Mouse (Mus musculus): ENCODE measurements around the gene Sbno2. TPM values are rescaled to one million over a fixed set of nuclear protein-coding genes. Genes with fewer than 3 reads are reported as not detected.
A peak's percentile ranks its signal among the peaks of the same experiment; 100 is the strongest.
"Not testable (repeated sequence)": the region's sequence is repeated elsewhere in the genome, so short reads cannot be mapped to it uniquely, and the experiment has no call there.

Sbno2 gene
- total RNA-seq, 2 experiments from 2014 or later = 9.2 to 20.9 TPM

DNA sequence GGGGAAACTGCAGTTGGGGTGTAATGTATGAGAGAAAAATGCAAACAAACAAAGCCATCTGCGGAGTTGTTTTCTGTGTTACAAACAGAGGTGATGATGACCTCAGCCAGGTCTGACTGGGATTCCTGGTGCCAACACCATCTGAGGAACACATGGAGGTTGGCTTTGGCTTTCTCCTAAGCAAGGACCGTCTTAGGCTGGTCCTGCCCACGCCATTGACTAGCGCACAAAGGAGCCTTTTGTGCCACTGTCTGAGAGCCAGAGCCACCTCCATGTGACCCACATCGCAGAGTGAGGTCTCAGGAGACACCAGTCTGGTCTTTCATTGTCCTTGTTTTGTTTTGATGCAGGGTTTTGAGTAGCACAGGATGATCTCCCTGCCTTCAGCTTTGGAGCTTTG, 57.0 kb downstream of the Sbno2 start:
- no peak for ATAC-seq (replicated peaks; ENCODE audit: low FRiP score, poor library complexity, severe bottlenecking)

DNA sequence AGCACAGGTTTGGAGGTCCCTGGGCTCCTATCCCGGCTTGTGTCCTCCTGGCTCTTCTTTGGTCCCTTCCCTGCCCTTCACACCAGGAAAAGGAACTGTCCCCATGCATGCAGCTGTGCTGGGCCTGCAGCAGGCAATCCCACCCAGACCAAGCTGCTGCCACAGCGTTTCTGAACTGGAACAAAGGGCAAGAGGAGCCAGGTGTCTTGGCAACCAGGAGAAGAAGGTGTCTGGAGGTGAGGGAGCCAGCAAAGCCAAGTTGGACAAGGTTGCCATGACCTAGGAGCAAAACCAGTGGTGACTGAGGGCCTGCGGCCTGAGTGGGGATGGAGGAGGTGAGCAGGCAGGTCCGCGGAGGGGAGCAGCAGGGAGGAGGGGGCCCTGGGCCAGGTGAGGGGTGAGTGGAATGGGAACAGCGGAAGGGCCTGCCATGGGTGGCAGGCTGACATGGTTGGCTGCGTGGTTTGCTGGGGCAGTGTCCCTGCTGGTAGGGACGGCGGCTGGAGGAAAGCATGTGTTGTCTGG, 58.3 kb downstream of the Sbno2 start, which contains the start of gene Gpx4:
Gpx4 (plus strand) TSS at position 126 of the 525 bp plus-strand sequence.
- ATAC-seq (replicated peaks; ENCODE audit: low FRiP score, poor library complexity, severe bottlenecking) = no peak

DNA sequence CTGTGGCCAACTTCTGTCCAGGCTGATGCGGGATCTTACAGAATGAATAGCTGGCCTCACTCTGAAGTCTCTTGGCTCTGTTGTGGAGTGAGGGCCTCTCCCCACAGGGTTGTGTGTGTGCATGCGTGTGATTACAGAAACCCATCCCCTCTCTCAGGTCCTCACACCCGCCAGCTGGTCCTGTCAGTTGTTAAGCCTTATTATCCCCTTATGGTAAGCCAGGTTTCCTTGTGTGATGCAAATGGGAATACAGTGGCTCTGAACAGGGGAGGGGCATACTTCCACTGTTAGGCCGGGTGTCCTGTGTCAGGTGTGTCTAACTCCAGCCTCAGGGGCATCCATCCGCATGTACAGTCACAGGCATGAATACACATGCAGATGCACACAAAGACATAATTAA, 59.6 kb downstream of the Sbno2 start:
- ATAC-seq (replicated peaks; ENCODE audit: low FRiP score, poor library complexity, severe bottlenecking) = no peak

DNA sequence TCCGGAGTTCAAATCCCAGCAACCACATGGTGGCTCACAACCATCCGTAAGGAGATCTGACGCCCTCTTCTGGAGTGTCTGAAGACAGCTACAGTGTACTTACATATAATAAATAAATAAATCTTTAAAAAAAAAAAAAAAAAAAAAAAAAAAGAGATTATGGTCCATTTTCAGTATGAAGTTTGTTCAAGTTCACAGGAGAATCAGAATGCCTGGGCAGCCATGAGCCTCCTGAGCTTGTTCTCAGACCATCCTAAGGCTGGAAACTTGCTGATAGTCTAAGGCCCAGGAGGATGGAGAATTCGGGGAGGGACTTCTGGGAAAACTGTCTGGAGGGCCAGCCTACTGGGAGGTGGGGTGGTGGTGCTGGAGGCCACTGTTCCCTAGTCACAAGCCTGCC, 60.0 kb downstream of the Sbno2 start:
- not testable (repeated sequence) for ATAC-seq (replicated peaks; ENCODE audit: low FRiP score, poor library complexity, severe bottlenecking)

DNA sequence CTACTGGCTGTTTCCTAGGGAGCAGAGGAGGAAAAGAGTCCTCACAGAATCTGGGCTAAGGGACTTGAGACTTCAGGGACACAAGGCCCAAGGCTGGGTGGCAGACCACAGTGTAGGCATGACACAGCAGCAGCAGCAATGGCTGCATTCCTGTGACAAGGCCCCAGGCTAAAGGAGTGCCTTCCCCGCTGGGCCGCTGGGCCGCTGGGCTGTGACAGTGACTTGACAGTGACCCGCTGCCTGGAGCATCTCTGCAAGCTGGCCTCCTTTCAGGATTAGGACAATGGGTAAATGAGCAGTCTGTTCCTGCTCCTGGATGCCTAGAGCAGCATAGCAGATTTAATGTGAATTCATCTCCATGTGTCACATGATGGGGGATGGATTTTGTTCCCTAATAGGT, 61.3 kb downstream of the Sbno2 start:
- no peak for ATAC-seq (replicated peaks; ENCODE audit: low FRiP score, poor library complexity, severe bottlenecking)

DNA sequence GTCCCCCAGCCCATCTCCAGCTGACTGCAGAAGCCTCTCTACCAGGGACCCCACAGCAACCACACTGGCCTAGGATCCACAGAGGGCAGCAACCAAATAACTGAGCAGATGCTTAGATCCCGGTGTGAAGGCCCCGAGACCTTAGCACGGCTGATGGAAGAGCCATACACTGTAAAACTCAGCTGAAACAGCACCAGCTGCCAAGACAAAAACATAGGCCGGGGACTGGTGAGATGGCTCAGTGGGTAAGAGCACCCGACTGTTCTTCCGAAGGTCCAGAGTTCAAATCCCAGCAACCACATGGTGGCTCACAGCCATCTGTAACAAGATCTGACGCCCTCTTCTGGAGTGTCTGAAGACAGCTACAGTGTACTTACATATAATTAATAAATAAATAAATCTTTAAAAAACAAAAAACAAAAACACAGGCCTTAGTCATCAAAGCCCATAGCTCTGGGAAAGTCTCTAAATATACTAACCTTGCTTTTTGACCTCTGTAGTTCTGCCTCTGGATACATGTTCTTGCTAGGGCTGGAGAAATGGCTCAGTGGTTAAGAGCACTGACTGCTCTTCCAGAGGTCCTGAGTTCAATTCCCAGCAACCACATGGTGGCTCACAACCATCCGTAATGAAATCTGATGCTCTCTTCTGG, 63.8 kb downstream of the Sbno2 start:
- ATAC-seq (replicated peaks; ENCODE audit: low FRiP score, poor library complexity, severe bottlenecking) = not testable (repeated sequence)

DNA sequence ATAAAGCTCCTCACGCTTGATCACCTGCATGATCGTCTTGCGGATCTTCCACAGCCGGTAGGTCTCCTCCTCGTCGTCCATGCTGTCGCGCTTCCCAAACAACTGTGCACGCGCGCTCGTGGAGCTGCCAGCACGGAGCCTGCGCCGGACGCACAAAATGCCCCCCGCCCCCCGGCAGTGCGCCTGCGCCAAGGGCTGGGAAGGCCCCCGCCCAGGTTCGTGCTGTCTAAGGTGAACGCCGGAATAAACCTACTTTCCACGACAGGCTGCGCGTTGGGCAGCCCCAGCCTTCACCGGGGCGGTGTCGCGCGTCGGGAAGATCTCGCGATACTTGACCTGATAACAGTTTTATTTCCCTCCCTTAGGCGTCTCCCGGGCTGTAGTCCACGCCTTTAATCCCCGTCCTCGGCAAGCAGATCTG, 65.8 kb downstream of the Sbno2 start, which contains the start of gene Polr2e:
Polr2e (minus strand) TSS at position 237 of the 421 bp plus-strand sequence.
- peak; percentile 88 for ATAC-seq (replicated peaks; ENCODE audit: low FRiP score, poor library complexity, severe bottlenecking)

DNA sequence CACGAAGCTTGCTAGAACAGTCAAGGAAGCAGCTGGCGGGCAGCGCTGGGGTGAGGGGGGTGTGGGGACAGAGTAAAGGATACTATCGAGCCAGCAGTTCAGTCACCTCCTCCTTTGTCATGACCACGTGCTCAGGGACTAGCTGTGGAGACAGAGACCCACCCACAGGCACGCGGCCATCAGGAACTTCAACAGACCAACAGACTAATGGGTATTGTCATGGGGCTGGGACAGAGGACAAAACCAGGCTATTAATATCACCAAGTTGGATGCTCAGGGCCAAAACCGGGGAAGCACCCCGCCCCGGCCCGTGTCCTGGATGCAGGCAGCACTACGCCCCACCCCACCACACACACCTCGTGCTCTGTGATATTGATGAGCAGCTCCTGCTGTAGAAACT, 68.5 kb downstream of the Sbno2 start:
- no peak for ATAC-seq (replicated peaks; ENCODE audit: low FRiP score, poor library complexity, severe bottlenecking)

DNA sequence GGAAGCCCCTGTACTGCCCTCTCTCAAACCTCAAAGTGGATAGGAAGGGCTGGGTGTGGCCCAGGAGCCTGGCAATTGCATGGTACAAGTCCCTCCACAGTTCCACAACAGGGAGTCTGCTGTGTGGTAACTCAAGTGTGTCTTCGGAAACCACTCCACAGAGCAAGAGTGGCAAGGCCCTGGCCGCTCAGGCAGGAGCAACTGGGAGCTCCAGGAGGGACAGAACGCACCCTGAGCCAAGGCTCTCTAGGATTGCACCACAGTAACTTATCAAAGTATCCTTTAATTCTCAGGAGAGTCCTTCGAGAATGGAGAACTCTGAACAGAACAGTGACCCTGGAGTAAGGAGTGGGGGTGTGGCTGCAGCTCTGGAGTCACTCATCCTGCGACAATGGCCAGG, 69.7 kb downstream of the Sbno2 start:
- no peak for ATAC-seq (replicated peaks; ENCODE audit: low FRiP score, poor library complexity, severe bottlenecking)

DNA sequence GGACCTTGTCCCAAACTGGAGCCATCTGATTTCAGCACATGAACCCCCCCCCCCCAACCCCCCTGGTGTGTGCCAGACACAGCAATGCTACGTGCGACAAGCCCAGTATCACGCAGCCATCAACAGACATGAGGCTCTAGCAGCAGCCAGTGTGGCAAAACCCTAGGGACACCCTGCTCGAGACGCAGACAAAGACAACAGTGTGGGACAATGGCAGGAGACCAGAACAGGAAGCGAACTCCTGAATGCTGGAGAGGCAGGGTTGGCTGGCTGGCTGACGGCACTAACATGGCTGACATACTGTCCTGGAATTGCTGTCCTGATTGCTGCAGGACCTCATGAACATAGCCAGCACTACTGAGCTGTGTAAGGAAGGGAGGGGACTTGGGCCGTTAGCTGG, 70.2 kb downstream of the Sbno2 start:
- no peak for ATAC-seq (replicated peaks; ENCODE audit: low FRiP score, poor library complexity, severe bottlenecking)

DNA sequence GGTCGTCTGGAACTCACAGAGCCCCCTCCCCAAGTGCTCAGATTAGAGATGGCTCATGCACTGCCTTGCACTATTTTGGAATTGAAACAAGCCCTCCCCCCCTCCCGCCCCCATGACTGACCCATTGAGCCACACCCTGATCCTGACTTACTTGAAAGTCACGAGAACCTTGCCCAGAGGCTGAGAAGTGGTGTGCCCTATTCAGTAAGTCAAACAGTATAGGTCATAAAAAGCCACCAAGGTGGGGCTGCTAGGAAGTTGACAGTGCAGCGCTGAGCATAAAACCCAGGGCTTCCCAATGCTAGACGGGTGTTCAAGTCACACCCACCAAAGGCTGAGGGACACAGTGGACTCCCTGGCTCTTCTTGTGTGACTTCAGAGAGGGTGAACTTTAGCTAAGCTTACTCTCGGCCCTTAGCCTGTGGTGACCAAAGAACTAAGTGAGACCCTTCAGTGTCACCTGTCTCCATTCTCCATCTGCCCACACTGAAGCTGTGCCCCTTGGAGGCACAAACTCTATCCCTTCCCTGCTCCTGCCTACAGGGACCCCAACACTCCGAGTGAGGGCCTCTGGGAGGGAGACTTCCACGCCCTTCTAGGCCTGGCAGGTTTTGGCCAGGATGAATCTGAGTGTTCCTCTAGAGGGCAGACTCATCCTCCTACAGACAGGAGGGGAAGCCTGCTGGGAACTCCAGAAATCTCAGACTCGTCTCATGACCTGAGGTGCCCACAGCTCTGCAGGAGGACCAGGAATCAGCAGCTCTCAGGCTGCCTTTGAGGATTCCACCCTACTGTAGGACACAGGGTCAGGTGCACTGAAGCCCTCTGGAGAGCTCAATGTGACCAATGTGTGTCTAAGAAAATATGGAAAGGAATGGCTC, 71.6 kb downstream of the Sbno2 start:
- peak; percentile 23; the same call in 1 of the 2 replicates for ATAC-seq (replicated peaks; ENCODE audit: low FRiP score, poor library complexity, severe bottlenecking)

DNA sequence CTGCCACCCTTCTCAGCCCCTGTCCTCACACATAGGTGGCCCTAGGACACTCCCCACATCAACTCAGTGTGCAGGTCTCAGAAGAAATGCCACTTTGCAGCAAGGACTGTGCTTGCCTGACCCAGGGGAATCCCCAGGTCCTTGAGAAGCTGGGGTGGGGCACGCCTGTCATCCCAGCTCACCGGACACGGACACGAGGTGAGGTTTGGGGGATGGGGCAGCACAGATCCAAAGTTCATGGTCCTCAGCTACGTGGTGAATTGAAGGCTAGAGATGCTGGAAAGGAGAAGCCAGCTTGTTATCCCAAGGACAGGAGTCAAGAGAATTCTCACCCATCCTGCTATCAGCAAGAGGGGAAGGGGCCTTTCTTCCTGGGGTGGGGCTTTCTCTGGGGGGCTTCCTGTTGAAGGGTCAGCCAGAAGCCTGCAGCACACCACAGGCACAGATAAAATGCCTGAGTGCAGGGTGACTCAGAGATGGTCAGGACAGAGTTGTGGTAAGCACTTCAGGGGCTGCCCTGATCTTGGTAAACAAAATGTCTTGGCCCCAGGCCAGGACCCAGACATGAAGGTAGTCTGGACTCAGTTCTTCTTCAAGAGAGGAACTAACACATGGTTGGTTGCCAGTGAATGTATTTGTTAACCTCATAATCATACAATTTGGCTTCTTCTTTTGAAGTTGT, 72.4 kb downstream of the Sbno2 start:
- no peak for ATAC-seq (replicated peaks; ENCODE audit: low FRiP score, poor library complexity, severe bottlenecking)

DNA sequence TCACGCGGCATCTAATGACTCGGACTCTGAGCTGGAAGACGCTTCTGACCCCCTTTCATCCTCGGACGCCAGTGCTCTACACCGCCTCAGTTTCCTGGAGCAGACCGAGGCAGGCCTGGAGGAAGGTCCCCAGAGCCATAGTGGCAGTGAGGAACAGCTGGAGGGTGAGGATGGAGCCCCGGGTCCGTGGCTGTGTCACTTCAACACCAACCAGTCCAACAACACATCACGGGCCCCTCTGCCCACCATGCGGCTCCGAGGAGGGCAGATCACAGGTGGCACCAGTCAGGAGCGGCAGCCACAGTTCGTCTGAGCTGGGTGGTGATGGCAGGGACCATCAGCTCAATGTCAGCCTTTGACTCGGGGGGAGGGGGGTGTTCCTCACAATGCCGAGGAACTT, 74.6 kb downstream of the Sbno2 start:
- ATAC-seq (replicated peaks; ENCODE audit: low FRiP score, poor library complexity, severe bottlenecking) = no peak

DNA sequence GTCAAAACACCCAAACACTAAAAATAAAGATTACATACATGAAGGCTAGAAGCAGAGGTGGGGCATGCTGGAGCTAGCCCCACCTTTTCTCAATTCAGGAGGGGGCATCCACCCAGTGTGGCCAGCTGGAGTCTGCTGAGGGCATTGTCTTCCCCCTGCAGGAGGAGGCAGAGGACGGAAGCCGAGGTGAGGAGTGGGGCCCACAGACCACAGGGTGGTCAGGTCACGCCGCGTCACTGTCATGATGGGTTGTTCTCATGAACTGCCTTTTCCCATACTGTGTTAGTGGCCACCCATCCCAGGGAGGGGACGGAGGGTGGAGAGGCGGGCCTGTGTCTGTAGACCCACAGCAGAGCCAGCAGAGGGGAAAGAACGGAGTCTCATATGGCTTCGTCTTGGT, 75.2 kb downstream of the Sbno2 start:
- ATAC-seq (replicated peaks; ENCODE audit: low FRiP score, poor library complexity, severe bottlenecking) = no peak

DNA sequence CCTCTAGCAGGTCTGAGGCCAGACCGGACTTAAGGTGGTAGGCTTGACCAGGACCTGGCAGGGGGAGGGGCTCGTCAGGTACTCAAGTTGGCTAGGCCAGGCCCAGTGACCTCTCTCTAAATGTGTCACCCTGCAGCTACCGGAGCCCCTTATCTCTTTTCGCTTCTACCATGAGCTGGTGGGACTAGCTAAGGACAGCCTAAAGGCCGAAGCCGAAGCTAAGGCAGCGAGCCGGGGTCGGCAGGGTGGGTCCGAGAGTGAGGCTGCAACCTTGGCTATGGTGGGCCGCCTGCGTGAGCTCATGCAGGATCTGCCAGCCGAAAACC, 76.9 kb downstream of the Sbno2 start:
- no peak for ATAC-seq (replicated peaks; ENCODE audit: low FRiP score, poor library complexity, severe bottlenecking)

DNA sequence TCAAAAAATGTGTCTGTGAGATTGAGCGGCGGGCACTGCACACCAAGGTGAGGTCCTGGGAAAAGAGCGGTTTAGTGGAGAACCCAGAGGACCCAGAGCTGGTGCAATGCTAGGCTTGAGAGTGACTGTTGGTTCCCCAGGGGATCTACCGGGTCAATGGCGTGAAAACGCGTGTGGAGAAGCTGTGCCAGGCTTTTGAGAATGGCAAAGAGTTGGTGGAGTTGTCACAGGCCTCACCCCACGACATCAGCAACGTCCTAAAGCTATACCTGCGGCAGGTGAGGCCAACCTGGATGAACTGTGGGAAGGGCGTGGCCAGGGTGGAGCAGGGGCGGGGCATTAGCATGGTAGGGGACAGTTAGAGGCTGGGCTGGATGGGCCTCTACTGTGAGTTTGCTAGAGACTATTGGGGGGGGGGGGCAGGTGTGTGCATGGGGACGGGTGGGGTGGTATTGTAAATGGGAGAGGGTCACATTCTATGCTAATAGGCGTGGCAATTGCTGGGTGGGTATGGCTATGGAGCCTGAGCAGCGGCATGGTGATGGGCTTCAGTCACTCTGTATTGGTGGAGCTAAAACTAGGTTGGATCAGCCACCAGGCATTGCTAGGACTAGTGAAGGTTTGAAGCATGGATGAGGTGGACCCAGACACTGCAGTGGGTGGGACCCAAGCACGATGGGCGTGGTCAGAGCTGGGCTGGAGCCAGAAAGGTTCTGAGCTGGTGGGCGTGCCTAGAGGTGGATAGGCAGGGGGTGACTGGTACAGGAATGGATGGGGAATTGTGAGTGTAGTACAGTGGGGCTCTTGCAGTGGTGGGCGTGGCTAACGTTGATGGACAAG, 77.5 kb downstream of the Sbno2 start:
- peak; percentile 21; the same call in 1 of the 2 replicates for ATAC-seq (replicated peaks; ENCODE audit: low FRiP score, poor library complexity, severe bottlenecking)

DNA sequence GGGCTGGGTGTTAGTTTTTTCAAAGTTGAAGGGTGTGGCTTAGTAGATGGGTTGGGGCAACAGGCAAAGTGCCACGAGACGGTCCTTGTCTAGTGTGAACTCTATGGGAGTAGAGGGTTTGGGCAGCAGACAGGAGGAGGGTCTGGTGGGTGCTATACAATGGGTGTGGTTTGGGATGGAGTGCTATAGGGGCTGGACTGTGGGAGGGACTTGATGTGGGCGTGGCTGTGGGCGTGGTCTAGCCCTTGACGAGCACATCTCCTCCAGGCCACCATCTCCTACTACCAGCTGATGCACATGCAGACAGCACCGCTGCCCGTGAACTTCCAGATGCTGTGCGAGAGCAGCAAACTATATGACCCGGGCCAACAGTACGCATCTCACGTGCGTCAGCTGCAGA, 79.5 kb downstream of the Sbno2 start:
- ATAC-seq (replicated peaks; ENCODE audit: low FRiP score, poor library complexity, severe bottlenecking) = peak; percentile 36; the same call in 1 of the 2 replicates

DNA sequence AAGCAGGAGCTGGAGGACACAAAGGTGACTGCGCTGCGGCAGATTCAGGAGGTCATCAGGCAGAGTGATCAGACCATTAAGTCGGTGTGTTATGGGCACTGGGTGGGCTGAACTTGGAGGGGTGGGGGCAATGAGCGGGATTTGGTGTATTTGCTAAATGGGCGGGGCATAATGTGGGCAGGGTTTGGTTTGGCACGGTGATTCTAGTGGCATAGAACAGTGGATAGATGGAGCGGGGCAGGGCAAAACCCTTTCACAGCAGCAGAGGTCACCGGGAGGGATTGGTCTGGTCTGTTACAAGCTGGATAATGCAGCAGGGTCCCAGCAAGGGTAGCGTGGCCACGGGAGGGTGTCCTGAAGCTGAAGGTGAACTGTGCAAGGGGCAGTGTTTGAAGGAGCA, 79.9 kb downstream of the Sbno2 start:
- no peak for ATAC-seq (replicated peaks; ENCODE audit: low FRiP score, poor library complexity, severe bottlenecking)

DNA sequence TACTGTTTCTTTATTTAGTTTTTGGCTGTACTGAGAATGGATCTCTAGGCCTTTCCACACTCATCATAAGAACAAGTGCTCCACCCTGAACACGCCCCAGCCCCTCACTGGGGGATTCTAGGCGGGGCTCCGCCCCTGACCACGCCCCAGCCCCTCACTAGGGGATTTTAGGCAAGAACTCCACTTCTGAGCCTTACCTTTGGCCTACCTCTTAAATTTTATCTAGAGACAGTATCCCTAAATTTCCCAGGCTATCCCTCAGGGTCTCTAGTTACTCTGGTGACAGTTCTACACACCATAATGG, 80.4 kb downstream of the Sbno2 start:
- ATAC-seq (replicated peaks; ENCODE audit: low FRiP score, poor library complexity, severe bottlenecking) = no peak
